Mouse (Mus musculus) limb, embryonic 14.5 days (tissue): Measurements from ENCODE around the gene Nfe2. TPM values are rescaled to one million over a fixed set of nuclear protein-coding genes. Genes with fewer than 3 reads are reported as not detected.

ENCODE experiments used
- ATAC-seq: fragments of 200-750 bp; cut with Nextera tagmentation; 2 replicates; pipeline ENCODE4 v1.8.0; 2017; ENCODE audit warnings: low read depth, moderate number of reproducible peaks, moderate TSS enrichment; ENCODE audit not compliant: low FRiP score
- DNase-seq: peaks from one replicate; pipeline ENCODE4 v3.0.0-alpha.2; 2015; ENCODE audit warnings: low spot score
- H3K27ac ChIP-seq: fragments of 300-500 bp; sonication (generic); replicated peaks from 2 replicates; pipeline ENCODE4 v1.5.1; 2014; ENCODE audit warnings: low read depth, mild to moderate bottlenecking, low read length, moderate library complexity, mixed read lengths
- H3K27me3 ChIP-seq: fragments of 300-500 bp; sonication (generic); 2 replicates; pipeline ENCODE4 v1.6.1; 2014; ENCODE audit warnings: low read length, mixed read lengths; ENCODE audit not compliant: control insufficient read depth, insufficient read depth
- H3K36me3 ChIP-seq: fragments of 300-500 bp; sonication (generic); 2 replicates; pipeline ENCODE4 v1.6.1; 2014; ENCODE audit warnings: mild to moderate bottlenecking, low read length, moderate library complexity, mixed read lengths; ENCODE audit not compliant: control insufficient read depth, insufficient read depth
- H3K4me1 ChIP-seq: fragments of 300-500 bp; sonication (generic); 2 replicates; pipeline ENCODE4 v1.6.1; 2014; ENCODE audit warnings: antibody characterized with exemption, low read length, mixed read lengths; ENCODE audit not compliant: control insufficient read depth, insufficient read depth
- H3K4me2 ChIP-seq: fragments of 300-500 bp; sonication (generic); replicated peaks from 2 replicates; pipeline ENCODE4 v1.6.1; 2014; ENCODE audit warnings: low read depth, mild to moderate bottlenecking, low read length, moderate library complexity; ENCODE audit not compliant: severe bottlenecking
- H3K4me3 ChIP-seq: fragments of 300-500 bp; sonication (generic); replicated peaks from 2 replicates; pipeline ENCODE4 v1.5.1; 2014; ENCODE audit warnings: low read length
- H3K9ac ChIP-seq: fragments of 300-500 bp; sonication (generic); 2 replicates; pipeline ENCODE4 v1.6.1; 2014; ENCODE audit warnings: mild to moderate bottlenecking, low read depth, low read length, moderate library complexity; ENCODE audit not compliant: severe bottlenecking
- H3K9me3 ChIP-seq: fragments of 300-500 bp; sonication (generic); 2 replicates; pipeline ENCODE4 v1.6.1; 2016; ENCODE audit warnings: low read length; ENCODE audit not compliant: control insufficient read depth
- POLR2A ChIP-seq: fragments of 200-500 bp; IDR thresholded peaks from 2 replicates; pipeline ENCODE4 v1.8.0; 2012; ENCODE audit warnings: inconsistent platforms, mild to moderate bottlenecking, moderate library complexity, borderline replicate concordance; ENCODE audit not compliant: insufficient read depth, insufficient read length; ENCODE audit errors: extremely low read depth
- WGBS: fragments of 180-500 bp; shearing (Covaris S2); extraction: QIAGEN DNeasy Blood & Tissue Kit; methylation state at CpG from one replicate; pipeline ENCODE4 v1.1.7; 2014; 5-methylcytosine and 5-hydroxymethylcytosine counted together
- microRNA counts: library from miRNA; unstranded; fragments of <30 nt; microRNA quantifications from one replicate; lab custom pipeline; 2016
- microRNA-seq: library from miRNA; unstranded; fragments of <30 nt; microRNA quantifications from one replicate; pipeline ENCODE4, GENCODE M21; 2016
- polyA plus RNA-seq, 2 experiments: library from polyadenylated mRNA; depleted of rRNA in 1 of 2; stranded (reverse) in 1 of 2; unstranded in 1 of 2; fragments of >200 nt; fragmentation: Nextera tagmentation in 1 of 2; extraction: Ambion mirVana in 1 of 2; gene quantifications; 2 replicates each; pipeline versions ENCODE4 v1.2.1 to v1.2.3; 2012 to 2014

Nfe2 gene
- polyA plus RNA-seq, 2 experiments, result 1.5 TPM

DNA sequence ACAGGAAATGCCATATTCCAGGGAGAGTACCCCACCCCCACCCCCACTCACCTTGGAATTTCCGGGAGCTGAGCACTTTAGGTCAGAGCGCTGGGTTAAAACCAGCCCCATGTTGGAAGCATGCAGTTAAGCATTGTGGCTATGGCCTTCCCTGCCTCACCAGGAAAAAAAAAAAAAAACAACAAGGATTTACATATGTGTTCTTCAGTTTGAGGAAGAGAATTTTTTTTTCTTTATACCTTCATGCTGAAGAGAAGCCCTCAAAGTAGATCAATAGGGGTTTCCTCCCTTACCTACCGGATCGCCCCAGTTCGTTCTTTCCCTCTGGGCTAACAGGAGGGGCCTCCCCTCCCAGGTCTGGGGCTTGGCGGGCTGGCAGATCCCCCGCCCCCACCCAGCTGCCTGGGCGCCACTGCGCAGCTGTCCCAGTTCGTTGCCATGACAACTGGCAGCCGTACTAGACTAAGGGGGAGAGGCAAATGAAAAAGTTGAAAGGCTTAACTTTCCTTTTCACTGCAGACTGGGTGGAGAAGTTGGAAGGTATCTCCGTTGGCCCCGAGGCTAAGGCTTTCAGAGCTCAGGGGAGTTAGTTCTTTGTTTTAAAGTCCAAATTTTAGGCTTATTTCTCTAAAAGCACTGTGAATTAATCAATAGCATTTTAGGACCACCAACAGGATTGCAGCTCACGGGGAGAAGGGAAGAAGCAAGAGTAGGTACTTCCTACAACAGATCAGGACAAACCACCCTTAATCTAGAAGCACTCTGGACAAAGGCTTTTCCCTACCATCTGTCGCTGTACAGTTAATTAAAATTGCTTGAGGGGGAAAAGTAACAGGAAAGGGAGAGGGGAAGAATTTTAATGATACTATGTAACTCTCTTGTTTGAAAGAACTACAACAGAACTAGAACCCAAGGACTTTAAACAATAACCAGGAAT is 43.0 kb downstream of the Nfe2 start:
- Histone ChIP-seq H3K4me1 (peaks cover 12% of the 10 kb centered on the region), H3K36me3 (peaks cover 26% of the 10 kb centered on the region), H3K4me2 (peak overlapping the region; percentile 53), H3K9me3 (no peaks in the 10 kb centered on the region), H3K27ac (peak overlapping the region; percentile 87), H3K4me3 (peak overlapping the region; percentile 41), H3K27me3 (no peaks in the 10 kb centered on the region), H3K9ac (peak overlapping the region; percentile 51)
- DNase-seq (peak; percentile 97), ATAC-seq (peak; percentile 97)
- 0% methylated on average over 15 of the region's 15 CpGs for WGBS
- 0 out of 2 replicates have a peak, but pooled peaks have one; percentile 41 for TF ChIP-seq POLR2A

DNA sequence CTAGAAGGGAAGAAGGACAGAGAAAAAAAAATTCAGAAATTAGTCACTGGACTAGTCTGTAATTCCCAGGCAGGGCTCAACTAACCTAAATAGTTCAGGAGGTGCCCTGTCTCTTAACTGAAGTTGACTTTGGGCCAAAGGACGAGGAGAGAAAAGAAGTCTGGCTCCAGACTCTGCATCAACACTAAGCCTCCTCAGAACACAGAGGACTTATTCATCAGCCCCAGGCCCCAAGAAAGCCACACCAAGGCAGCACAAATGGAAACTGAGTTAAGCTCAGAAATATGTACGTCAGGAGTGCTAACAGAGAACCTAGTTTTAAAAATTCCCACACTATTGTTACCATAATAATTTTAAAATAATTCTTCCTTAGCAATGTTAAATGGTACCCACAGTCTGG is 44.1 kb downstream of the Nfe2 start:
- Histone ChIP-seq H3K4me1 (peaks cover 12% of the 10 kb centered on the region), H3K9ac (0 out of 2 replicates have a peak overlapping the region, but pooled peaks have one; percentile 34), H3K27ac (peak overlapping the region; percentile 68), H3K36me3 (peaks cover 37% of the 10 kb centered on the region), H3K9me3 (no peaks in the 10 kb centered on the region), H3K4me2 (peak overlapping the region; percentile 51), H3K27me3 (no peaks in the 10 kb centered on the region), H3K4me3 (peak overlapping the region; percentile 29)
- no peak for ATAC-seq
- peak; percentile 21 for DNase-seq
- 23% methylated on average over 2 of the region's 2 CpGs for WGBS
- TF ChIP-seq POLR2A, result no peak

DNA sequence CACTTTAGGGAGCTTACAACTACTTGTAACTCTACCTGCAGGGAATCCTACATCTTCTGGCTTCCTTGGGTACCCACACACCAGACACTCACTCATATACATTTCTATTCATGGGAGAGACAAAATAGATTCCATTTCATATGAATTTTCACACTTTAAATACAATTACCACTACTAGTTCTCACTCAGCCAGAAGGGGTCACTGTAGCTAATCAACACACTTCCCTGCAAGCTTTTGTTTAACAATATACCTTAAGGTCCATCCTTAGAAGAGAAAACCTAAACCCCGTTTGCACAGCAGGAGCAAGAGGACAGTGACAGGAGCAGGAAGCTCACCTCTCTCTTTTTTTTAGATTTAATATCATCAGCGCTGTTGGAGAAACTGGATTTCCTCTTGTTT is 53.0 kb downstream of the Nfe2 start:
- Histone ChIP-seq H3K36me3 (peaks cover 78% of the 10 kb centered on the region), H3K27ac (no peak overlapping the region), H3K9ac (no peak overlapping the region), H3K4me2 (no peak overlapping the region), H3K9me3 (no peaks in the 10 kb centered on the region), H3K4me3 (no peak overlapping the region), H3K27me3 (no peaks in the 10 kb centered on the region), H3K4me1 (no peaks in the 10 kb centered on the region)
- 55% methylated on average over 2 of the region's 2 CpGs for WGBS
- DNase-seq (no peak), ATAC-seq (no peak)
- no peak for TF ChIP-seq POLR2A

DNA sequence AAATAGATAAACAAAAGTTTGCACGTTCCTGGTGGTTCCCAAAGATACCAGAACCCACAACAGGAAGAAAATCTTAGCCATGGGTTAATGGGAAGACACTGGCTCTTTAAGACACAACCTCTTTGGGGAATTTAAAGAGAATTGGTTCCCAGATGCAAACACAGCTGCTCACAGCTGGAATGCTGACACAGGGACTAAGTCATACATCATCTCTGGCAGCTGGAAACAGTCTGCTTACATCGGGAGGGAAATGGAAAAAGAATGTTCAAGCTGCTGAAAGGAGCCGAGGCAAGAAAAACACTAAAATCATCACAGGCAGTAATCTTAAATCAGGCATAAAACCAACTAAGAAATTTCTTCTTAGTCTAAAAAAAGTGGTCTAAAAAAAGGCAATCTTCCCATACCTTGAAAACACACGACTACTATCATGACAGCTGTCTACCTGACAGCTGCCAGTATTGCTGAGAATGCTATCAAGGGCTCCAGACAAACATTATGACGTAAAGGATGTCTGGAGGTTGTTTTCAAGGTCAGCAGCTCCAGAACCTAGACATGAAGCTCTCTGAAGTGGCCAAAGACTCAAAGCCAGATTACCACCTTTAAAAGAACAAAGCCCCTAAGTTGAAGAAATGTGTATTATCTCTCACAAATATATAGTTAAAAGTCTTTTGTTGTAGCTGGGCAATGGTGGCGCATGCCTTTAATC is 56.0 kb downstream of the Nfe2 start:
- Histone ChIP-seq H3K27ac (no peak overlapping the region; the same call in 1 of the 2 replicates), H3K9ac (no peak overlapping the region), H3K9me3 (no peaks in the 10 kb centered on the region), H3K4me2 (no peak overlapping the region), H3K4me1 (no peaks in the 10 kb centered on the region), H3K36me3 (peaks cover 81% of the 10 kb centered on the region), H3K4me3 (no peak overlapping the region), H3K27me3 (no peaks in the 10 kb centered on the region)
- DNase-seq (peak; percentile 73), ATAC-seq (peak; percentile 74; the same call in 1 of the 2 replicates)
- 46% methylated on average over 6 of the region's 6 CpGs for WGBS
- no peak for TF ChIP-seq POLR2A

MicroRNAs encoded within 50 kb of the gene (microRNA counts, 519-probe panel; counts per million panel counts)
- 3,625 counts per million, percentile 73 among the panel's probes with 10 or more counts for microRNA mmu-miR-148b (lab: Ali Mortazavi, UCI)

Small RNA genes within 50 kb of the gene (microRNA-seq; reads per million reads assigned to microRNA genes)
- 325 reads per million, percentile 59 among the genes with 10 or more reads in this experiment for gene Mir148b

Other genes with a start within 250 kb of the Nfe2 start
- 5.9 and 7.5 TPM in 2 replicates for gene Hoxc4, start 239.5 kb downstream of the Nfe2 start, polyA plus RNA-seq (2012; rRNA removed)
- gene Hoxc4, start 239.5 kb downstream of the Nfe2 start, polyA plus RNA-seq (2014; fragmentation: Nextera tagmentation; extraction: Ambion mirVana), result 1.9 and 3.5 TPM in 2 replicates
- gene Smug1, start 91.3 kb downstream of the Nfe2 start, polyA plus RNA-seq (2012; rRNA removed), result 18.6 and 22.4 TPM in 2 replicates
- 18.2 and 18.9 TPM in 2 replicates for gene Smug1, start 91.3 kb downstream of the Nfe2 start, polyA plus RNA-seq (2014; fragmentation: Nextera tagmentation; extraction: Ambion mirVana)
- gene Cbx5, start 18.6 kb downstream of the Nfe2 start, polyA plus RNA-seq (2012; rRNA removed), result 78.3 and 81.4 TPM in 2 replicates
- 122 and 131 TPM in 2 replicates for gene Cbx5, start 18.6 kb downstream of the Nfe2 start, polyA plus RNA-seq (2014; fragmentation: Nextera tagmentation; extraction: Ambion mirVana)
- 830 and 1,175 TPM in 2 replicates for gene Hnrnpa1, start 18.0 kb downstream of the Nfe2 start, polyA plus RNA-seq (2012; rRNA removed)
- gene Hnrnpa1, start 18.0 kb downstream of the Nfe2 start, polyA plus RNA-seq (2014; fragmentation: Nextera tagmentation; extraction: Ambion mirVana), result 704 and 769 TPM in 2 replicates
- 200 and 228 TPM in 2 replicates for gene Copz1, start 14.3 kb upstream of the Nfe2 start, polyA plus RNA-seq (2012; rRNA removed)
- gene Copz1, start 14.3 kb upstream of the Nfe2 start, polyA plus RNA-seq (2014; fragmentation: Nextera tagmentation; extraction: Ambion mirVana), result 292 and 298 TPM in 2 replicates
- gene Gpr84, start 52.2 kb upstream of the Nfe2 start, polyA plus RNA-seq (2012; rRNA removed), result 0.34 and 0.53 TPM in 2 replicates
- 0.23 and 0.51 TPM in 2 replicates for gene Gpr84, start 52.2 kb upstream of the Nfe2 start, polyA plus RNA-seq (2014; fragmentation: Nextera tagmentation; extraction: Ambion mirVana)
- gene Zfp385a, start 81.7 kb upstream of the Nfe2 start, polyA plus RNA-seq (2012; rRNA removed), result 23.4 and 28.8 TPM in 2 replicates
- 16.4 and 19.1 TPM in 2 replicates for gene Zfp385a, start 81.7 kb upstream of the Nfe2 start, polyA plus RNA-seq (2014; fragmentation: Nextera tagmentation; extraction: Ambion mirVana)
- 71.2 and 91.3 TPM in 2 replicates for gene Itga5, start 108.4 kb upstream of the Nfe2 start, polyA plus RNA-seq (2012; rRNA removed)
- 63.4 and 66.5 TPM in 2 replicates for gene Itga5, start 108.4 kb upstream of the Nfe2 start, polyA plus RNA-seq (2014; fragmentation: Nextera tagmentation; extraction: Ambion mirVana)
- gene Gtsf1, start 172.1 kb upstream of the Nfe2 start, polyA plus RNA-seq (2012; rRNA removed), result 0.10 TPM in 1 of 2 replicates, not detected in the other
- not detected in 2 replicates for gene Gtsf1, start 172.1 kb upstream of the Nfe2 start, polyA plus RNA-seq (2014; fragmentation: Nextera tagmentation; extraction: Ambion mirVana)
- gene Gtsf2, start 190.1 kb upstream of the Nfe2 start, polyA plus RNA-seq (2012; rRNA removed), result not detected in 2 replicates
- gene Gtsf2, start 190.1 kb upstream of the Nfe2 start, polyA plus RNA-seq (2014; fragmentation: Nextera tagmentation; extraction: Ambion mirVana), result not detected in 2 replicates
- gene Nckap1l, start 195.4 kb upstream of the Nfe2 start, polyA plus RNA-seq (2012; rRNA removed), result 4.5 TPM in 2 replicates
- gene Nckap1l, start 195.4 kb upstream of the Nfe2 start, polyA plus RNA-seq (2014; fragmentation: Nextera tagmentation; extraction: Ambion mirVana), result 3.9 TPM in 2 replicates
- 6.9 and 7.1 TPM in 2 replicates for gene Pde1b, start 244.6 kb upstream of the Nfe2 start, polyA plus RNA-seq (2012; rRNA removed)
- 4.4 TPM in 2 replicates for gene Pde1b, start 244.6 kb upstream of the Nfe2 start, polyA plus RNA-seq (2014; fragmentation: Nextera tagmentation; extraction: Ambion mirVana)